Mouse (Mus musculus) bone marrow, adult 2 months (tissue): Measurements from ENCODE around the gene Plxnb1.

ENCODE experiments used
- CTCF ChIP-seq: fragments of 200-500 bp; IDR thresholded peaks from 2 replicates; pipeline ENCODE4 v1.5.1; 2011; ENCODE audit warnings: low read length, control low read depth; ENCODE audit not compliant: control insufficient read depth, insufficient read depth
- POLR2A ChIP-seq: fragments of 200-500 bp; IDR thresholded peaks from 2 replicates; pipeline ENCODE4 v1.6.1; 2011; ENCODE audit warnings: low read depth, mild to moderate bottlenecking, control low read depth, low read length, borderline replicate concordance; ENCODE audit not compliant: control insufficient read depth

- no peak for TF ChIP-seq POLR2A
- no peak for TF ChIP-seq CTCF
These were observed 38.3 kb upstream of the Plxnb1 start for GRCm38 (mm10) chr9:109056916-109057315.
